Comparison of ENCODE assay signal across 25 mouse cellular contexts in the genomic region with DNA sequence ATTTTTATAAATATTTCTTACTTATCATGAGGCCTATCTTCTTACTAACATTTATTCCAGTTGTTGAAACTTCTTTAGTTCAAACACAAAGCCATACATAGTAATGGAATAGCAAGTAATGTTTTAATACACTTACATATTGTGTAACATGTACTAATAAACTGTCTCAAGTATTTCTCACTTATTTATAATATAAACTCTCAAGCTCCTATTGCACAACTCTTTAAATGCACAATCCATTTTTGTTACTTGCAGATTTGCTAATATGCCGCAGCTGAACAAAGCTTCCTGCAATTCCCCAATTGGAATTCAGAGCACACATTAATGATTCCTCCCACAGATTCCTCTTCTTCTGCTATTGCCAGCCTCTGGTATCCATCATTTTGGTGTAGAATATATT.
"Had no signal": no experiment of that assay in that cellular context is flagged by ENCODE, and none has a peak within 500 bp of the region (broad histone marks: within the 10 kb centered on the region; RNA-seq: fewer than 3 reads in every experiment).

No protein-coding gene starts in this region.

- H3K27ac ChIP-seq: heart, adult 2 months; heart, embryonic 13.5 days; heart, embryonic 15.5 days; hindbrain, embryonic 13.5 days; hindbrain, embryonic 15.5 days; hindbrain, postnatal 0 days; kidney, embryonic 15.5 days; kidney, postnatal 0 days; limb, embryonic 13.5 days; limb, embryonic 15.5 days had no signal

- H3K36me3 ChIP-seq: heart, embryonic 13.5 days; heart, embryonic 15.5 days; hindbrain, embryonic 13.5 days; hindbrain, embryonic 15.5 days; kidney, embryonic 15.5 days; limb, embryonic 13.5 days; limb, embryonic 15.5 days had no signal

- H3K9me3 ChIP-seq: heart, embryonic 13.5 days; heart, embryonic 15.5 days; hindbrain, embryonic 13.5 days; hindbrain, embryonic 15.5 days; kidney, embryonic 15.5 days; limb, embryonic 13.5 days; limb, embryonic 15.5 days had no signal

- H3K4me2 ChIP-seq: heart, embryonic 11.5 days; heart, embryonic 13.5 days; heart, embryonic 15.5 days; hindbrain, embryonic 13.5 days; hindbrain, embryonic 15.5 days; kidney, embryonic 15.5 days; limb, embryonic 13.5 days; limb, embryonic 15.5 days had no signal

- DNase-seq: gastrocnemius, postnatal 14 days; gastrocnemius, postnatal 36 days; heart, adult 11 months; heart, adult 2 months; heart, postnatal 14 days; heart, postnatal 36 days; kidney, adult 11 months; kidney, adult 2 months; kidney, adult 9 months; kidney, postnatal 14 days; kidney, postnatal 36 days; layer of hippocampus, adult 9-11 months; layer of hippocampus, postnatal 36 days; left cerebral cortex, postnatal 4 days had no signal

- H3K9ac ChIP-seq: heart, embryonic 13.5 days; heart, embryonic 15.5 days; hindbrain, embryonic 13.5 days; hindbrain, embryonic 15.5 days; kidney, embryonic 15.5 days; limb, embryonic 13.5 days; limb, embryonic 15.5 days had no signal

- H3K4me1 ChIP-seq: heart, embryonic 13.5 days; heart, embryonic 15.5 days; hindbrain, embryonic 13.5 days; hindbrain, embryonic 15.5 days; kidney, embryonic 15.5 days; limb, embryonic 13.5 days; limb, embryonic 15.5 days had no signal

- H3K4me3 ChIP-seq: heart, adult 2 months; heart, embryonic 13.5 days; heart, embryonic 15.5 days; hindbrain, embryonic 13.5 days; hindbrain, embryonic 15.5 days; kidney, embryonic 15.5 days; limb, embryonic 13.5 days; limb, embryonic 15.5 days had no signal

- H3K27me3 ChIP-seq: heart, embryonic 13.5 days; heart, embryonic 15.5 days; hindbrain, embryonic 13.5 days; hindbrain, embryonic 15.5 days; kidney, embryonic 15.5 days; limb, embryonic 13.5 days; limb, embryonic 15.5 days had no signal

- ATAC-seq: hindbrain, postnatal 0 days; intestine, embryonic 16.5 days had no signal
